Mouse (Mus musculus) small intestine, adult 2 months (tissue): Measurements from ENCODE around the gene Fam193b.

Source experiments
- CTCF ChIP-seq: fragments of 200-500 bp; IDR thresholded peaks from 2 replicates; pipeline ENCODE4 v1.5.1; 2012; ENCODE audit warnings: low read depth, mild to moderate bottlenecking, control low read depth, inconsistent platforms, low read length, moderate library complexity, mixed read lengths; ENCODE audit not compliant: insufficient replicate concordance, insufficient read length; ENCODE audit errors: extremely low read depth
- POLR2A ChIP-seq: fragments of 200-500 bp; IDR thresholded peaks from 2 replicates; pipeline ENCODE4 v1.6.1; 2012; ENCODE audit warnings: low read depth, mild to moderate bottlenecking, control low read depth, inconsistent platforms, low read length, moderate library complexity

DNA sequence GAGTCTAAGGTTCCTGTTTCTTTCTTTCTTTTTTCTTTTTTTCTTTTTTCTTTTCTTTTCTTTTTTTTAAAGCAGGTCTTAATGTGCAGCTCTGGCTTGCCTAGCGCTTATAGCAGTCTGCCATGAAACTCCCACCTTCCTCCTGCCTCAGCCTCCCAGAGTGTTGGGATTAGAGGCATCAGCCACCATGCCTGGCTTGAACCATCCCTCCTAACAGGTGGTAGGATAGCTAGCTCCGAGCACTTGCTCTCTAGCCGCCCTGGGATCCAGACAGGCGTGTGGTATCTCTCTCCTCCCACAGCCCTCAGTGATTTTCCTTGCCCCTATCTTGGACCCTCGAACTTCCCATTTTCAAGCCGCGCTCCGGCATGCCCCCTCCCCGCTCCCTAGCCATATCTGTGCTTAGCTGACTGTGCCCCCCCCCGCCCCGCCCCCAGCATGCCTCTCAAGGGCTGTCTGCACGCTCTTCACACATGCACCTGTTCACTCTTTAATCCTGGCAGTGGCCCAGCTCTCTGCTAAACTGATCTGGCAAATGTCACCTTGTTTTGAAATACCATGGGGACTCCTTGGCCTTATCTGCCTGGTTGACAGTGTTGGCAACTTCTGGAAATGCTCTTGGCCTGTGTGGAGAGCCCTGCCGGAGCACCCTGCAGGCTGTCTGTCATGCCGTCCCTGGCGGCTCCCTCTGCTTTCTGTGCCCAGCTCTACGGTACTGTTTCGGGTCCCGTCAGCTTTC lies 75.9 kb downstream of the Fam193b start:
- no peak for TF ChIP-seq CTCF
- no peak for TF ChIP-seq POLR2A
